Mouse (Mus musculus) lung, postnatal 10 days (tissue): Measurements from ENCODE around the gene Pde1a.

Experiments used
- DNase-seq: peaks from one replicate; pipeline ENCODE4 v3.0.0; 2021

Pde1a gene

GRCm38 (mm10) chr2:79793186-79793585, 336.1 kb downstream of the Pde1a start:
- no peak for DNase-seq

DNA sequence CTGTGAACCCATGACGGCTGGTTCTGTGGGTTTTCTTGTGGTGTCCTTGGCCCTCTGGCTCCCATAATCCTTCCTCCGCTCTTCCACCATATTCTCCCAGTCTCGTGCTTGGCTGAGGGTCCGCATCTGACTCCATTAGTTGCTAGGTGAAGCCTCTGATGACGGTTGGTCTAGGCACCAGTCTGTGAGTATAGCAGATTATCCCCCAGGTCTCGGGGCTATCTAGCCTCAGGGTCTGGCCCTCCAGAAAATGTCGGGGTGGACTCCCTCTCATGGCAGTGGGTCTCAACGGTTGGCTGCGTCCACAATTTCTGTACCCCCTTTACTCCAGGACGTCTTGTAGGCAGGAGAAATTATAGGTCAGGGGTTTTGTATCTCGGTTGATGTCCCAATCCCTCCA, 342.8 kb downstream of the Pde1a start:
- DNase-seq = no peak

- DNase-seq = no peak
Measured at GRCm38 (mm10) chr2:79785541-79786134, 343.6 kb downstream of the Pde1a start.
